In the genomic region with DNA sequence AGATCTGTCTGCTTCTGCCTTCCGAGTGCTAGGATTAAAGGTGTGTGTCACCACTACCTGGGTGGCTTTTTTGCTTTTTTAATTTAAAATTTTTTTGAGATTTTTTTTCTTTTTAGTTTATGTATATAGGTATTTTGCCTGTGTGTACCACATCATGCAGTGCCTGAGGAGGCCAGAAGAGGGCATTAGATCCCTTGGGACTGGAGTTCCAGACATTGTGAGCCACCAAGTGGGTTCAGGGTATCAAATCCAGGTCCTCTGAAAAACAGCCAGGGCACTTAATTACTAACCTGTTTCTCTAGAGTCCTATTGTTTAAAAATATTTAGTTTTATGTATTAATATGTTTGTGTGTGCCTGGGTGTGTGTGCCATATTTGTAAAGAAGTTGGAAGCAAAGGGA, we compare ENCODE assay signal across 10 mouse cellular contexts. TPM values are rescaled to one million over a fixed set of nuclear protein-coding genes. Genes with fewer than 3 reads are reported as not detected.
DNase-seq lines count a peak whose midpoint lies in the region; ATAC-seq lines count a peak whose summit lies in the region.
"Had no signal": no experiment of that assay in that cellular context is flagged by ENCODE, and none has a peak within 500 bp of the region (broad histone marks: within the 10 kb centered on the region; RNA-seq: fewer than 3 reads in every experiment).

No protein-coding gene starts in this region.

- H3K27ac ChIP-seq in forebrain, embryonic 14.5 days (ENCODE audit: low read depth, low read length), result no peak overlapping the region
- H3K27ac ChIP-seq in forebrain, embryonic 13.5 days, result no peak overlapping the region
- H3K27ac ChIP-seq: neural tube, embryonic 12.5 days had no signal

- H3K27me3 ChIP-seq in forebrain, embryonic 14.5 days (replicated peaks; ENCODE audit: control insufficient read depth, insufficient read depth, low read length), result no peaks in the 10 kb centered on the region
- peaks cover 5% of the 10 kb centered on the region for H3K27me3 ChIP-seq in forebrain, embryonic 13.5 days

- 81% methylated on average over 1 of the region's 1 CpGs for WGBS in forebrain, embryonic 14.5 days
- 81% methylated on average over 1 of the region's 1 CpGs for WGBS in forebrain, embryonic 13.5 days

- no peaks in the 10 kb centered on the region for H3K36me3 ChIP-seq in forebrain, embryonic 14.5 days (ENCODE audit: control insufficient read depth, insufficient read depth, low read length)
- no peaks in the 10 kb centered on the region for H3K36me3 ChIP-seq in forebrain, embryonic 13.5 days (ENCODE audit: poor library complexity, severe bottlenecking)
- H3K36me3 ChIP-seq: neural tube, embryonic 12.5 days had no signal

- no peak for ATAC-seq in forebrain, embryonic 14.5 days
- ATAC-seq in forebrain, embryonic 13.5 days, result no peak

- H3K4me1 ChIP-seq in forebrain, embryonic 14.5 days (ENCODE audit: control insufficient read depth, insufficient read depth, low read length), result no peaks in the 10 kb centered on the region
- 0 out of 2 replicates have a peak, but pooled peaks cover 5% of the 10 kb centered on the region for H3K4me1 ChIP-seq in forebrain, embryonic 13.5 days
- H3K4me1 ChIP-seq: neural tube, embryonic 12.5 days had no signal

- no peak overlapping the region for H3K9ac ChIP-seq in forebrain, embryonic 14.5 days (ENCODE audit: low read length)
- H3K9ac ChIP-seq in forebrain, embryonic 13.5 days, result no peak overlapping the region
- H3K9ac ChIP-seq: neural tube, embryonic 12.5 days had no signal

- no peaks in the 10 kb centered on the region for H3K9me3 ChIP-seq in forebrain, embryonic 14.5 days (replicated peaks; ENCODE audit: control insufficient read depth, low read length)
- no peaks in the 10 kb centered on the region for H3K9me3 ChIP-seq in forebrain, embryonic 13.5 days (replicated peaks)
- H3K9me3 ChIP-seq: neural tube, embryonic 12.5 days had no signal

- H3K4me2 ChIP-seq in forebrain, embryonic 14.5 days (ENCODE audit: low read length), result no peak overlapping the region
- H3K4me2 ChIP-seq in forebrain, embryonic 13.5 days, result no peak overlapping the region
- H3K4me2 ChIP-seq: neural tube, embryonic 12.5 days had no signal

- no peak overlapping the region for H3K4me3 ChIP-seq in forebrain, embryonic 14.5 days (ENCODE audit: low read depth, low read length)
- H3K4me3 ChIP-seq in forebrain, embryonic 13.5 days, result no peak overlapping the region
- H3K4me3 ChIP-seq: neural tube, embryonic 12.5 days had no signal

- intact Hi-C loops in left cerebral cortex, postnatal 4 days (cut with DNase I), result no loop called here

- peak; percentile 39 for DNase-seq in forebrain, embryonic 14.5 days (ENCODE audit: low spot score)
- peak; percentile 34 to 50 for DNase-seq in right cerebral cortex, adult 2 months (ENCODE audit: low spot score in 2 of 2)
- no peak for DNase-seq in right cerebral cortex, postnatal 25 days
- peak; percentile 30 for DNase-seq in forelimb bud, embryonic 11.5 days (ENCODE audit: low read depth, low spot score)
- peak; percentile 36 for DNase-seq in thymus, postnatal 25 days
- DNase-seq in left cerebral cortex, postnatal 4 days, result no peak
- no peak for DNase-seq in urinary bladder, postnatal 25 days (ENCODE audit: low spot score)

RNA-seq across cellular contexts. Expression of a gene that starts 4.9 kb away (rescaled TPM):
- not detected in 2 replicates for polyA plus RNA-seq in forebrain, embryonic 14.5 days (2014; fragmentation: Nextera tagmentation; extraction: Ambion mirVana)
- 0.40 and 0.45 TPM in 2 replicates for polyA plus RNA-seq in forebrain, embryonic 13.5 days (2015; fragmentation: Nextera tagmentation; extraction: Ambion mirVana)
- not detected for total RNA-seq in left cerebral cortex, postnatal 4 days (2021)
- total RNA-seq: left cerebral cortex, postnatal 25 days had no signal

RNA-seq across cellular contexts. Expression of a gene that starts 19.1 kb away (rescaled TPM):
- 5.3 and 8.3 TPM in 2 replicates for polyA plus RNA-seq in forebrain, embryonic 14.5 days (2014; fragmentation: Nextera tagmentation; extraction: Ambion mirVana)
- 10.6 and 11.9 TPM in 2 replicates for polyA plus RNA-seq in forebrain, embryonic 13.5 days (2015; fragmentation: Nextera tagmentation; extraction: Ambion mirVana)
- 1 to 10 TPM; 8.3 to 9.0 TPM for total RNA-seq in left cerebral cortex, postnatal 4 days (2021)

RNA-seq across cellular contexts. Expression of a gene that starts 48.1 kb away (rescaled TPM):
- polyA plus RNA-seq in forebrain, embryonic 14.5 days (2014; fragmentation: Nextera tagmentation; extraction: Ambion mirVana), result not detected in 2 replicates
- polyA plus RNA-seq in forebrain, embryonic 13.5 days (2015; fragmentation: Nextera tagmentation; extraction: Ambion mirVana), result not detected in 2 replicates
- not detected for total RNA-seq in left cerebral cortex, postnatal 4 days (2021)
- total RNA-seq: left cerebral cortex, postnatal 25 days had no signal
- polyA plus RNA-seq: neural tube, embryonic 12.5 days had no signal

RNA-seq across cellular contexts. Expression of a gene that starts 59.8 kb away (rescaled TPM):
- 0.95 and 0.99 TPM in 2 replicates for polyA plus RNA-seq in forebrain, embryonic 14.5 days (2014; fragmentation: Nextera tagmentation; extraction: Ambion mirVana)
- 0.39 and 0.49 TPM in 2 replicates for polyA plus RNA-seq in forebrain, embryonic 13.5 days (2015; fragmentation: Nextera tagmentation; extraction: Ambion mirVana)
- total RNA-seq in left cerebral cortex, postnatal 4 days (2021), result 1 to 10 TPM in 1 of 2 experiments, under 1 TPM in 1; 0.70 to 1.0 TPM

Comparison
In these comparisons a context has a peak if more than half of its experiments do, and no peak if none do; other contexts are left out.
1. DNase-seq: peak in forebrain, embryonic 14.5 days (single experiment), right cerebral cortex, adult 2 months (2 of 2), forelimb bud, embryonic 11.5 days (single experiment) and thymus, postnatal 25 days (single experiment); none in right cerebral cortex, postnatal 25 days (single experiment), left cerebral cortex, postnatal 4 days (single experiment) and urinary bladder, postnatal 25 days (single experiment).